Mouse (Mus musculus): ENCODE measurements at regions not wholly inside any gene's neighbourhood (a gene's known extent, or its start where the extent isn't known, plus 50 kb on each side); places are given as distances from the start of the nearest gene placed in this dataset.

- Histone ChIP-seq H3K27ac (ENCODE audit: low read depth, low read length) (no peak overlapping the region), H3K4me2 (ENCODE audit: low read length) (no peak overlapping the region), H3K36me3 (ENCODE audit: control insufficient read depth, insufficient read depth, low read length) (no peaks in the 10 kb centered on the region), H3K4me1 (ENCODE audit: control insufficient read depth, insufficient read depth, low read depth, low read length) (no peaks in the 10 kb centered on the region; the same call in 1 of the 2 replicates), H3K27me3 (replicated peaks; ENCODE audit: control insufficient read depth, insufficient read depth, low read length) (no peaks in the 10 kb centered on the region), H3K9ac (ENCODE audit: low read depth, low read length) (no peak overlapping the region), H3K9me3 (ENCODE audit: control insufficient read depth, low read length) (no peaks in the 10 kb centered on the region), H3K4me3 (ENCODE audit: low read length) (no peak overlapping the region)
- 39% methylated on average over 3 of the region's 3 CpGs for WGBS
- ATAC-seq, result 0 out of 2 replicates have a peak, but pooled peaks have one; percentile 30
Observed at GRCm38 (mm10) chr17:89982904-89983303, 72.7 kb upstream of the Gm10184 start.

DNA sequence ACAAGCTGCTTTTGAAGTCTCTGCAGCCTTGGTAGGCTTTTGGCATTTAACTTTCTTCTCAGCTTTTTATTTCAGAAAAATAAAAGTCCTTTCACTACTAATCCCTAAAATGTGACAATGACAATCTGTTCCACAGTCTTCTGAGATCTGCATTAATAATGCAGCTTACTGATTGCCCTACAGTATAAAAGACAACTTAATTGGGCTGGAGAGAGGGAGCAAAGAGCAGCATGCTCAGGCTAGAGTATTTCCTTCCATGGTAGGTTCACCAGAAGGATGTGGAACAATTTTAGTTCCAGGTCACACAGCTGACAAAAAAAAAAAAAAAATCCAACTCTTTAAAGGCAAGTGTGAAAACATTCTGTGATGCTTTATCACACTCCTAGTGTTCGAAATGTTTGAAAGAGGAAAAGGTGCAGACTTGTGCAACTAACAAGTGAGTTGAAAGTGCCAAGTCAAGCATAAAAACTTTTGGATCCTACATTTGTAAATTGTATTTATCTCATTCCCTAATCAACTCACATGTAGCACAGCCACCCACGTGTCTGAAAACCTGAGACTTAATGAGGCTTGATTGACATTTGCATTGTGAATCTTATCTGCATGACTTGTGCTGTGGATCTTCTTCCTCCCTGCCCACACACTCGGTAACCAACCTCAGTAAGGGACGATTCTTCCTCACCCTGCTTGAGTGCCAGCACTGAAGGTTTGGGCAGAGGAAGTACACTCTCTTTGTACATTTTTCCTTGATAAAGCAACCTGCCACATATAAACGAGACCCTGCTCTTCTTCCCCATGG, 69.0 kb upstream of the Gm10184 start:
- 38% methylated on average over 5 of the region's 5 CpGs for WGBS
- no peak for ATAC-seq
- Histone ChIP-seq H3K4me3 (ENCODE audit: low read length) (no peak overlapping the region), H3K27me3 (replicated peaks; ENCODE audit: control insufficient read depth, insufficient read depth, low read length) (no peaks in the 10 kb centered on the region), H3K36me3 (ENCODE audit: control insufficient read depth, insufficient read depth, low read length) (no peaks in the 10 kb centered on the region), H3K9ac (ENCODE audit: low read depth, low read length) (no peak overlapping the region), H3K9me3 (ENCODE audit: control insufficient read depth, low read length) (no peaks in the 10 kb centered on the region), H3K4me1 (ENCODE audit: control insufficient read depth, insufficient read depth, low read depth, low read length) (no peaks in the 10 kb centered on the region; the same call in 1 of the 2 replicates), H3K4me2 (ENCODE audit: low read length) (no peak overlapping the region), H3K27ac (ENCODE audit: low read depth, low read length) (no peak overlapping the region)

- Histone ChIP-seq H3K27me3 (replicated peaks; ENCODE audit: control insufficient read depth, insufficient read depth, low read length) (no peaks in the 10 kb centered on the region), H3K27ac (ENCODE audit: low read depth, low read length) (no peak overlapping the region), H3K9ac (ENCODE audit: low read depth, low read length) (no peak overlapping the region), H3K4me3 (ENCODE audit: low read length) (no peak overlapping the region), H3K36me3 (ENCODE audit: control insufficient read depth, insufficient read depth, low read length) (no peaks in the 10 kb centered on the region), H3K4me2 (ENCODE audit: low read length) (no peak overlapping the region), H3K9me3 (ENCODE audit: control insufficient read depth, low read length) (no peaks in the 10 kb centered on the region), H3K4me1 (ENCODE audit: control insufficient read depth, insufficient read depth, low read depth, low read length) (no peaks in the 10 kb centered on the region)
- ATAC-seq, result no peak
- 95% methylated on average over 1 of the region's 1 CpGs for WGBS
Observed at GRCm38 (mm10) chr17:89963000-89963399, 52.8 kb upstream of the Gm10184 start.

GRCm38 (mm10) chr17:89961431-89961830, 51.2 kb upstream of the Gm10184 start:
- no peak overlapping the region for H3K9ac ChIP-seq (ENCODE audit: low read depth, low read length)
- no peaks in the 10 kb centered on the region for H3K27me3 ChIP-seq (replicated peaks; ENCODE audit: control insufficient read depth, insufficient read depth, low read length)
- 84% methylated on average over 1 of the region's 1 CpGs for WGBS
- H3K4me3 ChIP-seq (ENCODE audit: low read length), result no peak overlapping the region
- no peak for ATAC-seq
- no peak overlapping the region for H3K4me2 ChIP-seq (ENCODE audit: low read length)
- H3K9me3 ChIP-seq (ENCODE audit: control insufficient read depth, low read length), result no peaks in the 10 kb centered on the region
- no peaks in the 10 kb centered on the region for H3K4me1 ChIP-seq (ENCODE audit: control insufficient read depth, insufficient read depth, low read depth, low read length)
- H3K27ac ChIP-seq (ENCODE audit: low read depth, low read length), result no peak overlapping the region
- no peaks in the 10 kb centered on the region for H3K36me3 ChIP-seq (ENCODE audit: control insufficient read depth, insufficient read depth, low read length)

DNA sequence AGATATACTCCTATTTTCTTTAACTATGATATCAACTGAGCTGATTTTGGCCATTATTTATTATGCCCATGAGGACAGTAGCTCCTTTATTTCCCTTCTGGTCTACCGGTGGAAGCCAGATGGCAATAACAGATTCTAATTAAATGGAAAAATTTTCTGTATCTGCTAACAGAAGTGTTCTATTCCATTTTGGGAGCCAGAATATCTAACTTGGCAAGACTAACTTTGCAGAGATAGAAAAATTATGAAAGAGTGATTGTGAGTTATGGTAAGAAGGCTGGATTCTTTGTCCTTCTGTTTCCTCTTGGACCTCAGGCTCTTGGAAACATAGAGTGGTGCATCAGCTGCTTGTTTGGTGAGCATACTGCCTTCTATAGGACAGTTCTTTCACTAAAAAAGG, 50.1 kb upstream of the Gm10184 start:
- no peak for ATAC-seq
- WGBS, result 59% methylated on average over 1 of the region's 1 CpGs
- Histone ChIP-seq H3K9me3 (ENCODE audit: control insufficient read depth, low read length) (no peaks in the 10 kb centered on the region), H3K4me3 (ENCODE audit: low read length) (no peak overlapping the region), H3K9ac (ENCODE audit: low read depth, low read length) (no peak overlapping the region), H3K4me1 (ENCODE audit: control insufficient read depth, insufficient read depth, low read depth, low read length) (no peaks in the 10 kb centered on the region), H3K27ac (ENCODE audit: low read depth, low read length) (no peak overlapping the region), H3K27me3 (replicated peaks; ENCODE audit: control insufficient read depth, insufficient read depth, low read length) (no peaks in the 10 kb centered on the region), H3K36me3 (ENCODE audit: control insufficient read depth, insufficient read depth, low read length) (no peaks in the 10 kb centered on the region), H3K4me2 (ENCODE audit: low read length) (no peak overlapping the region)
